Comparison of ENCODE assay signal across 1 mouse cellular context in the genomic region with DNA sequence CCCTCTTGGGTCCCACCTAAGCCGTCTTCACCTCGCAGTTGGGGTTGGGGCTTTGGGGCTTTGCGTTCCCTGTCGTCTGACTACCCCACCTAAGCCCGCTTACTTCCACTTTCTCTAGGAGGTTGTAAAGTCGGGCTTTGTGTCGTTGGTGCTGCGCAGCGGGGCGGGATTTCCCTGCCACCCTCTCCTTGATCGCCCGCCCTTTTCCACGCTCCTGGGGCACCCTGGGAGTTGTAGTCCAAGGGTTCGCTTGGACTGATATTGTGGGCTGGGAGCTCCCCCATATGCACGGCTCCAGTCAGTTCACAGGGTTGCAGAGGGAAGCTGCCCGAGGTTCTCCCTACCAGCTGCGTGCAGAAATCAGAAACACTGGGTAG.
TF ChIP-seq lines count a peak whose summit lies in the region.

No protein-coding gene starts in this region.

TF ChIP-seq in CH12.LX, 34 proteins besides CTCF, POLR2A, EP300 and RAD21 (continued from another document):
- TF ChIP-seq MAZ (IDR thresholded peaks at IDR 0.05; ENCODE audit: low read depth, low read length) = peak; percentile 45; the same call in 1 of the 2 replicates
